Mouse (Mus musculus) heart, postnatal 0 days (tissue): ENCODE measurements around the gene Nacc1.

Source experiments
- CTCF ChIP-seq: IDR thresholded peaks from 2 replicates; pipeline ENCODE4 v1.5.1; 2016; ENCODE audit warnings: antibody characterized with exemption, control low read depth, low read depth
- EP300 ChIP-seq: IDR thresholded peaks from 2 replicates; pipeline ENCODE4 v1.6.1; 2016; ENCODE audit warnings: antibody characterized with exemption, low read depth

GRCm38 (mm10) chr8:84733959-84734358, 46.3 kb upstream of the Nacc1 start:
- TF ChIP-seq EP300 = no peak
- TF ChIP-seq CTCF = no peak
